Mouse (Mus musculus) adrenal gland (tissue): ENCODE measurements around the gene Ccnb1.
"Not testable (repeated sequence)": the region's sequence is repeated elsewhere in the genome, so short reads cannot be mapped to it uniquely, and the experiment has no call there.

ENCODE experiments used
- intact Hi-C: fragments of 180-260 bp; cut with DNase I; formaldehyde crosslinking; loops from one replicate; pipeline ENCODE4 v1.15.1; 2025

The Ccnb1 gene

GRCm38 (mm10) chr13:100775252-100776055 is 10.9 kb downstream of the Ccnb1 start, which contains the start of gene Cenph:
Gene Cenph (minus strand): TSS chr13:100775899.
- intact Hi-C loops: no loop called here

GRCm38 (mm10) chr13:100774704-100775103 is 11.7 kb downstream of the Ccnb1 start:
- intact Hi-C loops: no loop called here

DNA sequence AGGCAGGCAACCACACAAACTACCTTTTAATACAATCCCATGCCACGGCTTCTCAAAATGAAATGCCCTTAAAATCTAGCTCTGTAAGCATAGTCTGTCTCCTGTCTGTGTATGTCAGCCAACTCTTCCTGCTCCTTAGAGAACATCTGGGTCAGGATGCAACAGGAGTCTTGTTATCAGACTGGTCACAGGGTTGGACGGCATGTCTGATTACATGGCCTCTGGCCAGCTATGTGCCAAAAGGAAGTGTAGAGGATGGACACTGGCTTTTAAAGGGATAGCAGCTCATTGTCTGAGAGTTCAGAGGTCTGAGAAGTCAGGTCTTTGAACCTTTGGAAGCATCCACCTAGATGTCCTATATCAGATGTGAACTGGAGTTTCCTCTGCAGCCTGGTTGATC is 31.0 kb downstream of the Ccnb1 start:
- intact Hi-C loops: no loop called here

GRCm38 (mm10) chr13:100754186-100754585 is 32.2 kb downstream of the Ccnb1 start:
- intact Hi-C loops: no loop called here

- intact Hi-C loops: no loop called here
Measured at GRCm38 (mm10) chr13:100753011-100753410, 33.4 kb downstream of the Ccnb1 start.

- intact Hi-C loops: no loop called here
Measured at GRCm38 (mm10) chr13:100752529-100752928, 33.8 kb downstream of the Ccnb1 start.

DNA sequence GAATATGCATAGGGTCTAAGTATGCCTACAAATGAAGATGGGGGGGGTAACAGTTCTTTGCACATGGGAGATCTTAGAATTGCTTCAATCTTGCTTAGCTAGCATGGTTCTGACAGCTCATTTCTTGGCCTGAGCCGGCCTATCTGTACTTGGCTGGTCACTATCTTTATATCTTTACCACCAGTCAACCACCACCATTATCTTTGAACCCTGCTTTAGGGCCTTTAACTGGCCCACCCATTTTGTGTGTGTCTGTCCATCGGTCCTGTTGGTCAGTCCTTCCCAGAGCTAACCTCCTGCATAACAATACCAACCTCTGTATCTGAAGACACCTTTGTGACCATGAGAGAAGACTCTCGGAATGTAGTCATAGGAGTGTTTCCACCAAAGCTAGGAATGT is 35.0 kb downstream of the Ccnb1 start:
- intact Hi-C loops: no loop called here

DNA sequence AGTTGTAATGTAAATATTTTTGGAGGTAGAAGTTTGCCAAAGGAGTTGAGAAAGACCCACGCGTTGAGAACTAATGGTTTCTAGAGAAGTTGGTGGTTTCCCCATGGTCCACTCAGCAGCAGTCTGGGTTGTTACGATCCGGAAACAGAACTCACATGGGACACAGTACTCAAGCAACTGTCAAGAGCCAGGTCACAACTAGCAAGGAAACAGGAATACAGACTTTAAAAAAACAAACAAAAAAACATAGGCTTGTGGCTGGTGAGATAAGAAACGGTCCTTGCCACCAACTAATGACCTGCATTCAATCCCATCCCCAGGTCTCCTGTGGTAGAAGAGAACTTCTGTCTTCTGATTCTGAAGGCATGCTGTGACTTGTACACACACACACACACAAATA is 35.6 kb downstream of the Ccnb1 start:
- intact Hi-C loops: no loop called here

GRCm38 (mm10) chr13:100748638-100749037 is 37.7 kb downstream of the Ccnb1 start:
- intact Hi-C loops: no loop called here

GRCm38 (mm10) chr13:100746090-100746489 is 40.3 kb downstream of the Ccnb1 start:
- intact Hi-C loops: no loop called here

DNA sequence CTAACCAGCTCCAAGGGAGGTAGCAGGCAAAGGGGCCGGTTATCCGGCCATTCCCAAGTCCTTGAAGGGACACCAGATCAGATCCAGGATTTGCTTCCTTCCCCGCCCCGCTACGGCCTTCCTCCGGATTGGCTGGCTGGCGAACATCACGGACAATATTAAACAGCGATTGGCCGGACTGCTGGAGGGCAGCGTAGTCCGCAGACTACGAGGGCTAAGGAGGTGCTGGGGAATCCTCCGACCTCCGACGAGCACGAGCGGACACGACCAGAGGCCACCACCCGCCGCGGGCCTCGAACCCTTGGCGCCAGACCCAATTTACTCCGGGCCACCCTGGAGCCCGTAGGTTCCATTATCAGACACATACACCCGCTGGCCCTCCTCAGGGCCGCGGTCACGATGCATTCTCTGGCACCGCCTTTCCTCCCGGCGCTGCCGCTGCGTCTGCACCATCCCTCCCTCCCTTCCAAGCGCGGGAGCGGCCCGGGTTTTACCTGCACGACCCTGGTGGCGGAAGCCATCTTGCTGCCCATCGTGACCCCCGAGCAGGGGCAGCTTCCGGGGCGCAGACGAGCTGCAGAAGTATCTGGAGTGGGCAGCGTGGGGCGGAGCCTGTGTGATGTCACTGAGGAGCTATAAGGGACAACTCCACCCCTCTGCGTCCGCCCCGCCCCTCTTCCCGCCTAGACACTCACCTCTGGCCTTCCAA is 42.2 kb downstream of the Ccnb1 start, which contains the start of gene Mrps36:
TSS of gene Mrps36 (minus strand) at position 624 of the 709 bp plus-strand sequence.
- intact Hi-C loops: no loop called here

GRCm38 (mm10) chr13:100743346-100744035 is 42.9 kb downstream of the Ccnb1 start:
- intact Hi-C loops: no loop called here

GRCm38 (mm10) chr13:100742831-100743230 is 43.5 kb downstream of the Ccnb1 start:
- intact Hi-C loops: no loop called here

DNA sequence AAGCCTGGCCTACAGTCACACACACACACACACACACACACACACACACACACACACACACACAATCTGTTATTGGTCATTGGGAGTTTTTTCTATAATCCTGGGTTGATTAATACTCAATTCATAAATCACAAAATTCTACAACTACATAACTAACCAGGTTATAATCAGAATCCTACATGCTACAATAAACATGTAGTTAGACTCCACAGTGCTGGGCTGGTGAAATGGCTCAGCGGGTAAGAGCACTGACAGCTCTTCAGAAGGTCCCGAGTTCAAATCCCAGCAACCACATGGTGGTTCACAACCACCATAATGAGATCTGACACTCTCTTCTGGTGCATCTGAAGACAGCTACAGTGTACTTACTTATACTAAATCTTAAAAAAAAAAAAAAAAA is 53.6 kb downstream of the Ccnb1 start:
- intact Hi-C loops: no loop called here

- intact Hi-C loops: not testable (repeated sequence)
Measured at GRCm38 (mm10) chr13:100731462-100732046, 54.8 kb downstream of the Ccnb1 start.

- intact Hi-C loops: no loop called here
Measured at GRCm38 (mm10) chr13:100730861-100731176, 55.6 kb downstream of the Ccnb1 start, which contains the start of gene Cdk7. Gene Cdk7 (minus strand): TSS chr13:100730939.

- intact Hi-C loops: no loop called here
Measured at GRCm38 (mm10) chr13:100730153-100730860, 56.1 kb downstream of the Ccnb1 start.
